Mouse (Mus musculus) olfactory bulb, adult 2 months (tissue): Measurements from ENCODE around the gene Zfp768. TPM values are rescaled to one million over a fixed set of nuclear protein-coding genes. Genes with fewer than 3 reads are reported as not detected.

ENCODE experiments used
- H3K27ac ChIP-seq: fragments of 200-500 bp; 2 replicates; pipeline ENCODE4 v1.5.1; 2012; ENCODE audit warnings: low read depth, low read length; ENCODE audit not compliant: insufficient read depth
- H3K4me1 ChIP-seq: fragments of 200-500 bp; 2 replicates; pipeline ENCODE4 v1.6.1; 2012; ENCODE audit warnings: low read length; ENCODE audit not compliant: control insufficient read depth, insufficient read depth
- H3K4me3 ChIP-seq: fragments of 200-500 bp; 2 replicates; pipeline ENCODE4 v1.5.1; 2012; ENCODE audit warnings: mild to moderate bottlenecking, low read depth, low read length, moderate library complexity; ENCODE audit not compliant: insufficient read depth
- CTCF ChIP-seq: fragments of 200-500 bp; IDR thresholded peaks from 2 replicates; pipeline ENCODE4 v1.5.1; 2012; ENCODE audit warnings: low read depth, mild to moderate bottlenecking, low read length, moderate library complexity; ENCODE audit not compliant: insufficient read depth
- POLR2A ChIP-seq: fragments of 200-500 bp; IDR thresholded peaks from 2 replicates; pipeline ENCODE4 v1.6.1; 2012; ENCODE audit warnings: mild to moderate bottlenecking, low read depth, low read length, moderate library complexity; ENCODE audit not compliant: insufficient read depth
- WGBS: fragments of 180-500 bp; shearing (Covaris S2); methylation state at CpG from one replicate; pipeline ENCODE4 v1.1.7; 2018; 5-methylcytosine and 5-hydroxymethylcytosine counted together
- polyA plus RNA-seq: library from polyadenylated mRNA; stranded (reverse); fragments of >200 nt; gene quantifications from 2 replicates; pipeline ENCODE4 v1.2.4, GENCODE M21; 2012; ENCODE audit warnings: low replicate concordance; ENCODE audit not compliant: missing spikeins, insufficient read depth, insufficient read length

Gene Zfp768
- polyA plus RNA-seq, 1 experiment, result not detected

GRCm38 (mm10) chr7:127309951-127310350 lies 35.4 kb downstream of the Zfp768 start:
- Histone ChIP-seq H3K4me1 (peaks cover 4% of the 10 kb centered on the region; the same call in 1 of the 2 replicates), H3K4me3 (no peak overlapping the region), H3K27ac (no peak overlapping the region)
- 79% methylated on average over 12 of the region's 12 CpGs for WGBS
- no peak for TF ChIP-seq POLR2A
- TF ChIP-seq CTCF, result no peak

GRCm38 (mm10) chr7:127308887-127309286 lies 36.5 kb downstream of the Zfp768 start:
- no peak overlapping the region for H3K27ac ChIP-seq
- peaks cover under 1% of the 10 kb centered on the region; the same call in 1 of the 2 replicates for H3K4me1 ChIP-seq
- H3K4me3 ChIP-seq, result no peak overlapping the region
- WGBS, result 44% methylated on average over 4 of the region's 4 CpGs
- TF ChIP-seq CTCF (no peak), POLR2A (no peak)

- no peak for TF ChIP-seq CTCF
- H3K4me3 ChIP-seq, result no peak overlapping the region
- no peaks in the 10 kb centered on the region for H3K4me1 ChIP-seq
- no peak overlapping the region for H3K27ac ChIP-seq
- WGBS, result 80% methylated on average over 2 of the region's 2 CpGs
Observed at GRCm38 (mm10) chr7:127308431-127308830, 37.0 kb downstream of the Zfp768 start.

GRCm38 (mm10) chr7:127297586-127298193 lies 47.7 kb downstream of the Zfp768 start:
- WGBS, result 87% methylated on average over 5 of the region's 5 CpGs
- no peak overlapping the region for H3K4me3 ChIP-seq
- TF ChIP-seq POLR2A (no peak), CTCF (no peak)
- no peak overlapping the region for H3K27ac ChIP-seq
- no peaks in the 10 kb centered on the region for H3K4me1 ChIP-seq

- WGBS, result 89% methylated on average over 5 of the region's 5 CpGs
- H3K27ac ChIP-seq, result no peak overlapping the region
- TF ChIP-seq CTCF (no peak), POLR2A (no peak)
- H3K4me1 ChIP-seq, result no peaks in the 10 kb centered on the region
- H3K4me3 ChIP-seq, result no peak overlapping the region
Observed at GRCm38 (mm10) chr7:127296786-127297555, 48.4 kb downstream of the Zfp768 start.

- Histone ChIP-seq H3K4me1 (no peaks in the 10 kb centered on the region), H3K27ac (no peak within 1 kb of the TSS), H3K4me3 (no peak within 1 kb of the TSS)
- TF ChIP-seq CTCF, result no peak
- no peak for TF ChIP-seq POLR2A
- 84% methylated on average over 11 of the region's 11 CpGs for WGBS
Observed at GRCm38 (mm10) chr7:127296098-127296497, 49.3 kb downstream of the Zfp768 start, which contains the start of gene Itgal. Gene Itgal (plus strand): TSS chr7:127296260.

Other genes with a start within 250 kb of the Zfp768 start
- gene Qprt, start 223.4 kb downstream of the Zfp768 start, polyA plus RNA-seq, result not detected in 2 replicates
- gene Spn, start 207.8 kb downstream of the Zfp768 start, polyA plus RNA-seq, result not detected in 2 replicates
- not detected in 2 replicates for gene Cd2bp2, start 149.5 kb downstream of the Zfp768 start, polyA plus RNA-seq
- not detected in 2 replicates for gene Tbc1d10b, start 137.1 kb downstream of the Zfp768 start, polyA plus RNA-seq
- not detected in 2 replicates for gene Mylpf, start 136.7 kb downstream of the Zfp768 start, polyA plus RNA-seq
- not detected in 2 replicates for gene Zfp553, start 112.5 kb downstream of the Zfp768 start, polyA plus RNA-seq
- 2,394 TPM in 1 of 2 replicates, not detected in the other for gene Sept1, start 112.5 kb downstream of the Zfp768 start, polyA plus RNA-seq
- gene Zfp771, start 101.3 kb downstream of the Zfp768 start, polyA plus RNA-seq, result not detected in 2 replicates
- not detected in 2 replicates for gene Dctpp1, start 84.9 kb downstream of the Zfp768 start, polyA plus RNA-seq
- gene Sephs2, start 71.5 kb downstream of the Zfp768 start, polyA plus RNA-seq, result not detected in 2 replicates
- 156 TPM in 1 of 2 replicates, not detected in the other for gene Itgal, start 49.3 kb downstream of the Zfp768 start, polyA plus RNA-seq
- not detected in 2 replicates for gene Zfp747, start 30.5 kb upstream of the Zfp768 start, polyA plus RNA-seq
- gene 9130019O22Rik, start 41.6 kb upstream of the Zfp768 start, polyA plus RNA-seq, result not detected in 2 replicates
- not detected in 2 replicates for gene E430018J23Rik, start 48.0 kb upstream of the Zfp768 start, polyA plus RNA-seq
- gene Zfp764, start 61.2 kb upstream of the Zfp768 start, polyA plus RNA-seq, result not detected in 2 replicates
- not detected in 2 replicates for gene Zfp688, start 76.5 kb upstream of the Zfp768 start, polyA plus RNA-seq
- not detected in 2 replicates for gene Zfp689, start 103.6 kb upstream of the Zfp768 start, polyA plus RNA-seq
- gene Prr14, start 114.0 kb upstream of the Zfp768 start, polyA plus RNA-seq, result not detected in 2 replicates
- gene Fbrs, start 133.6 kb upstream of the Zfp768 start, polyA plus RNA-seq, result not detected in 2 replicates
- gene Srcap, start 166.4 kb upstream of the Zfp768 start, polyA plus RNA-seq, result 110 and 137 TPM in 2 replicates
- gene Gm42715, start 174.0 kb upstream of the Zfp768 start, polyA plus RNA-seq, result not detected in 2 replicates
- not detected in 2 replicates for gene Tmem265, start 215.8 kb upstream of the Zfp768 start, polyA plus RNA-seq
- gene Phkg2, start 227.8 kb upstream of the Zfp768 start, polyA plus RNA-seq, result not detected in 2 replicates
- gene Ccdc189, start 243.0 kb upstream of the Zfp768 start, polyA plus RNA-seq, result not detected in 2 replicates
- gene Rnf40, start 243.2 kb upstream of the Zfp768 start, polyA plus RNA-seq, result 81.5 TPM in 1 of 2 replicates, not detected in the other